Mouse (Mus musculus) limb, embryonic 14.5 days (tissue): ENCODE data around the gene Ifitm7. TPM values are rescaled to one million over a fixed set of nuclear protein-coding genes. Genes with fewer than 3 reads are reported as not detected.

Source experiments
- ATAC-seq: fragments of 200-750 bp; cut with Nextera tagmentation; 2 replicates; pipeline ENCODE4 v1.8.0; 2017; ENCODE audit warnings: low read depth, moderate number of reproducible peaks, moderate TSS enrichment; ENCODE audit not compliant: low FRiP score
- DNase-seq: peaks from one replicate; pipeline ENCODE4 v3.0.0-alpha.2; 2015; ENCODE audit warnings: low spot score
- H3K27ac ChIP-seq: fragments of 300-500 bp; sonication (generic); replicated peaks from 2 replicates; pipeline ENCODE4 v1.5.1; 2014; ENCODE audit warnings: low read depth, mild to moderate bottlenecking, low read length, moderate library complexity, mixed read lengths
- H3K27me3 ChIP-seq: fragments of 300-500 bp; sonication (generic); 2 replicates; pipeline ENCODE4 v1.6.1; 2014; ENCODE audit warnings: low read length, mixed read lengths; ENCODE audit not compliant: control insufficient read depth, insufficient read depth
- H3K36me3 ChIP-seq: fragments of 300-500 bp; sonication (generic); 2 replicates; pipeline ENCODE4 v1.6.1; 2014; ENCODE audit warnings: mild to moderate bottlenecking, low read length, moderate library complexity, mixed read lengths; ENCODE audit not compliant: control insufficient read depth, insufficient read depth
- H3K4me1 ChIP-seq: fragments of 300-500 bp; sonication (generic); 2 replicates; pipeline ENCODE4 v1.6.1; 2014; ENCODE audit warnings: antibody characterized with exemption, low read length, mixed read lengths; ENCODE audit not compliant: control insufficient read depth, insufficient read depth
- H3K4me2 ChIP-seq: fragments of 300-500 bp; sonication (generic); replicated peaks from 2 replicates; pipeline ENCODE4 v1.6.1; 2014; ENCODE audit warnings: low read depth, mild to moderate bottlenecking, low read length, moderate library complexity; ENCODE audit not compliant: severe bottlenecking
- H3K4me3 ChIP-seq: fragments of 300-500 bp; sonication (generic); replicated peaks from 2 replicates; pipeline ENCODE4 v1.5.1; 2014; ENCODE audit warnings: low read length
- H3K9ac ChIP-seq: fragments of 300-500 bp; sonication (generic); 2 replicates; pipeline ENCODE4 v1.6.1; 2014; ENCODE audit warnings: mild to moderate bottlenecking, low read depth, low read length, moderate library complexity; ENCODE audit not compliant: severe bottlenecking
- H3K9me3 ChIP-seq: fragments of 300-500 bp; sonication (generic); 2 replicates; pipeline ENCODE4 v1.6.1; 2016; ENCODE audit warnings: low read length; ENCODE audit not compliant: control insufficient read depth
- POLR2A ChIP-seq: fragments of 200-500 bp; IDR thresholded peaks from 2 replicates; pipeline ENCODE4 v1.8.0; 2012; ENCODE audit warnings: inconsistent platforms, mild to moderate bottlenecking, moderate library complexity, borderline replicate concordance; ENCODE audit not compliant: insufficient read depth, insufficient read length; ENCODE audit errors: extremely low read depth
- WGBS: fragments of 180-500 bp; shearing (Covaris S2); extraction: QIAGEN DNeasy Blood & Tissue Kit; methylation state at CpG from one replicate; pipeline ENCODE4 v1.1.7; 2014; 5-methylcytosine and 5-hydroxymethylcytosine counted together
- polyA plus RNA-seq, 2 experiments: library from polyadenylated mRNA; depleted of rRNA in 1 of 2; stranded (reverse) in 1 of 2; unstranded in 1 of 2; fragments of >200 nt; fragmentation: Nextera tagmentation in 1 of 2; extraction: Ambion mirVana in 1 of 2; gene quantifications; 2 replicates each; pipeline versions ENCODE4 v1.2.1 to v1.2.3; 2012 to 2014

Gene Ifitm7
- polyA plus RNA-seq, 2 experiments, result 0.13 TPM; not detected in 1

DNA sequence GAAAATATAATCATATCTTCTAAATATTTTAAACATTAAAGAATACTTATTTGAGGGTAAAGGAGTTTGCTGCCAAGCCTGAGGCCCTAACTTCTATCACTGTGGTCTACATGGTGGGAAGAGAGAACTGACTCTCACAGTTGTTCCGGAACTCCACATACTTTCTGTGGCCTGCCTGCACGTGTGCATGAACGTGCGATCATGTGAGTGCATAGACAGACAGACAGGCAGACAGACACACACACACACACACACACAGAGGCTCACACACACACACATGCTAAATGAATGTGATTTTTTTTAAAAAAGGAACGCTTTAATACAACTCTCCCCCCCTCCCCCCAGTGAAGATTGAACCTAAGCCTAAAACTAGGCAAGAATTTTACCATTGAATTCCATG lies 41.9 kb downstream of the Ifitm7 start:
- no peak overlapping the region for H3K4me2 ChIP-seq
- ATAC-seq (0 out of 2 replicates have a peak, but pooled peaks have one; percentile 28), DNase-seq (no peak)
- H3K4me1 ChIP-seq, result no peaks in the 10 kb centered on the region
- no peak overlapping the region for H3K9ac ChIP-seq
- TF ChIP-seq POLR2A, result no peak
- H3K9me3 ChIP-seq, result no peaks in the 10 kb centered on the region
- WGBS, result 66% methylated on average over 5 of the region's 5 CpGs
- no peak overlapping the region for H3K4me3 ChIP-seq
- H3K27ac ChIP-seq, result no peak overlapping the region
- H3K36me3 ChIP-seq, result no peaks in the 10 kb centered on the region
- 0 out of 2 replicates have a peak, but pooled peaks cover 2% of the 10 kb centered on the region for H3K27me3 ChIP-seq

DNA sequence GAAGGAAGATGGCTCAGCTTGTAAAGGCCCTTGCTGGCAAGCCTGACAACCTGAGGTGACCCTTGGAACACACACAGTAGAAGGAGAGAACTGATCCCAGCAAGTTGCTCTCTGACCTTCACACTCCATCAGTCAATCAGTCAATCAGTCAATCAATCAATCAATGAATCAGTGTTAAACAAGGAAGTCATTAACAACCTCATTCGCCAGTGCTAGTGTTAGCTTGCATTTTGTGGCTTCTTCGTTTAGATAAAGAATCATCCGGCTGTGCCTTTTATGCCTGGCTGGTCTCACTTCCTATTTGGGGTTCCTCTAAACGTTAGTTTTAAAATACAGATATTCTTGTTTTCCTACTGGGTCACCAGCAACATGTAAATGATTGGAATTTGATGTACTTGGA lies 42.5 kb downstream of the Ifitm7 start:
- no peak for TF ChIP-seq POLR2A
- Histone ChIP-seq H3K9me3 (no peaks in the 10 kb centered on the region), H3K4me1 (no peaks in the 10 kb centered on the region), H3K27ac (no peak overlapping the region), H3K4me3 (no peak overlapping the region), H3K4me2 (no peak overlapping the region), H3K36me3 (no peaks in the 10 kb centered on the region), H3K9ac (no peak overlapping the region), H3K27me3 (0 out of 2 replicates have a peak, but pooled peaks cover 2% of the 10 kb centered on the region)
- ATAC-seq, result no peak
- WGBS, result 36% methylated on average over 4 of the region's 4 CpGs
- no peak for DNase-seq

DNA sequence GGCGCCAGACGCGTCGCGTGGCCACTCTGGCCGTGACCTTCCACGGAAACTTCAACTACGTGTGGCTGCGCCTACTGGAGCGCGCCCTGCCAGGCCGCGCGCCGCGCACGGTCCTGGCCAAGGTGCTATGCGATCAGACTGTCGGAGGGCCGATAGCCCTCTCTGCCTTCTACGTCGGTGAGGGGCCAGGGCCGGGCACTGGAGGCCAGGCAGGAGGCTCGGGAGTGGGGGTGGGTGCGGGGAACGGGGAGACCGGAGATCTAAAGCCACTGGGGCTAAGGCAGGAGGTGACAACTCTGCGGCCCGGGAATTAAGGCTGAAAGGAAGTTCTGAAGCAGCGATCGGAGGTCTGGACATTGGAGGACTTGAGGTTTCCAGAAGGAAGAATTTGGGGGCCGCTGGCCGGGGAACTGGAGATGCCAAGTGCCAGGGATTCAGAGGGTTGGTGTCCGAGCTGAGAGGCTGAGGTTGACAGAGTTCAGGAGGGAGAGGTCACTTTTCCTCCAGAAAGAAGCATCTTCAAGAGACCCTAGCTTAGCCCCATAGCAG lies 45.8 kb downstream of the Ifitm7 start:
- Histone ChIP-seq H3K36me3 (no peaks in the 10 kb centered on the region), H3K9me3 (no peaks in the 10 kb centered on the region), H3K4me2 (peak overlapping the region; percentile 99), H3K27me3 (0 out of 2 replicates have a peak, but pooled peaks cover 2% of the 10 kb centered on the region), H3K27ac (no peak overlapping the region), H3K4me3 (peak overlapping the region; percentile 53), H3K9ac (peak overlapping the region; percentile 63), H3K4me1 (no peaks in the 10 kb centered on the region)
- WGBS, result 3% methylated on average over 34 of the region's 34 CpGs
- TF ChIP-seq POLR2A, result no peak
- DNase-seq, result no peak
- ATAC-seq, result peak; percentile 31; the same call in 1 of the 2 replicates

- Histone ChIP-seq H3K4me2 (peak overlapping the region; percentile 99), H3K27ac (no peak overlapping the region), H3K27me3 (0 out of 2 replicates have a peak, but pooled peaks cover 2% of the 10 kb centered on the region), H3K9ac (peak overlapping the region; percentile 63), H3K36me3 (no peaks in the 10 kb centered on the region), H3K4me1 (no peaks in the 10 kb centered on the region), H3K9me3 (no peaks in the 10 kb centered on the region), H3K4me3 (peak overlapping the region; percentile 53)
- DNase-seq (peak; percentile 59), ATAC-seq (peak; percentile 83)
- WGBS, result 3% methylated on average over 27 of the region's 28 CpGs
- no peak for TF ChIP-seq POLR2A
These were observed 46.4 kb downstream of the Ifitm7 start for GRCm38 (mm10) chr16:13940139-13940846.

Other genes with a start within 250 kb of the Ifitm7 start
- gene Rrn3, start 206.2 kb downstream of the Ifitm7 start, polyA plus RNA-seq (2012; rRNA removed), result 23.5 and 24.2 TPM in 2 replicates
- 43.1 and 43.8 TPM in 2 replicates for gene Rrn3, start 206.2 kb downstream of the Ifitm7 start, polyA plus RNA-seq (2014; fragmentation: Nextera tagmentation; extraction: Ambion mirVana)
- 100 and 115 TPM in 2 replicates for gene Ntan1, start 168.0 kb downstream of the Ifitm7 start, polyA plus RNA-seq (2012; rRNA removed)
- gene Ntan1, start 168.0 kb downstream of the Ifitm7 start, polyA plus RNA-seq (2014; fragmentation: Nextera tagmentation; extraction: Ambion mirVana), result 199 and 214 TPM in 2 replicates
- gene Pdxdc1, start 83.8 kb downstream of the Ifitm7 start, polyA plus RNA-seq (2012; rRNA removed), result 106 and 109 TPM in 2 replicates
- 105 and 106 TPM in 2 replicates for gene Pdxdc1, start 83.8 kb downstream of the Ifitm7 start, polyA plus RNA-seq (2014; fragmentation: Nextera tagmentation; extraction: Ambion mirVana)
- 3.4 and 5.1 TPM in 2 replicates for gene Mpv17l, start 83.7 kb downstream of the Ifitm7 start, polyA plus RNA-seq (2012; rRNA removed)
- 4.0 and 4.3 TPM in 2 replicates for gene Mpv17l, start 83.7 kb downstream of the Ifitm7 start, polyA plus RNA-seq (2014; fragmentation: Nextera tagmentation; extraction: Ambion mirVana)
- gene 2900011O08Rik, start 284 bp downstream of the Ifitm7 start, polyA plus RNA-seq (2012; rRNA removed), result 2.9 and 3.0 TPM in 2 replicates
- gene 2900011O08Rik, start 284 bp downstream of the Ifitm7 start, polyA plus RNA-seq (2014; fragmentation: Nextera tagmentation; extraction: Ambion mirVana), result 2.5 and 3.7 TPM in 2 replicates
- gene Nde1, start 176.4 kb upstream of the Ifitm7 start, polyA plus RNA-seq (2012; rRNA removed), result 89.1 and 93.9 TPM in 2 replicates
- gene Nde1, start 176.4 kb upstream of the Ifitm7 start, polyA plus RNA-seq (2014; fragmentation: Nextera tagmentation; extraction: Ambion mirVana), result 89.9 and 95.6 TPM in 2 replicates
- 19.3 and 20.0 TPM in 2 replicates for gene Marf1, start 176.5 kb upstream of the Ifitm7 start, polyA plus RNA-seq (2012; rRNA removed)
- gene Marf1, start 176.5 kb upstream of the Ifitm7 start, polyA plus RNA-seq (2014; fragmentation: Nextera tagmentation; extraction: Ambion mirVana), result 17.8 and 20.6 TPM in 2 replicates